Mouse (Mus musculus): Measurements from ENCODE around the gene Syngr1.
"Not testable (repeated sequence)": the region's sequence is repeated elsewhere in the genome, so short reads cannot be mapped to it uniquely, and the experiment has no call there.

The Syngr1 gene

GRCm38 (mm10) chr15:80121721-80122325 lies 30.7 kb downstream of the Syngr1 start:
- DNase-seq, result no peak

GRCm38 (mm10) chr15:80122431-80122830 lies 31.3 kb downstream of the Syngr1 start:
- not testable (repeated sequence) for DNase-seq

GRCm38 (mm10) chr15:80124651-80125050 lies 33.5 kb downstream of the Syngr1 start:
- DNase-seq, result no peak

GRCm38 (mm10) chr15:80127191-80127590 lies 36.1 kb downstream of the Syngr1 start:
- no peak for DNase-seq

GRCm38 (mm10) chr15:80129982-80130381 lies 38.8 kb downstream of the Syngr1 start:
- DNase-seq, result no peak

DNA sequence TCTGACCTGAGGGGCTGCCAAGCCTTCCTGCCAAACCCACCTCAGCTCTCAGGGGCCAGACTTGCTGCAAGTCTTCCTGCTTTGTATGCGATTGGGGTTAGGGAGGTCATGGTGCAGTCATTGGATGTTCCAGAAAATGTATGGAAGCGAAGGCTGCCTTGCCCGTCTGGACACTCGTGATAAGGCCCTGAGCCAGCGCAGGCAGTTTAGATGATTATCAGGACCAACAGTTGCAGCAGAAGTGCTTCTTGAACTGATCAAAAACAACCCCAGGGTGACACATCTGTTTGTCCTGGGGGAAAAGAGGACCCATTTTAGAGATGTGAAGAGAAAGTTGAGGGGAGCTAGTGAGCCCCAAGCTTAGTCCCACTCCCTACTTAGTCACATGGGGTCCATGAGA lies 39.6 kb downstream of the Syngr1 start:
- no peak for DNase-seq

DNA sequence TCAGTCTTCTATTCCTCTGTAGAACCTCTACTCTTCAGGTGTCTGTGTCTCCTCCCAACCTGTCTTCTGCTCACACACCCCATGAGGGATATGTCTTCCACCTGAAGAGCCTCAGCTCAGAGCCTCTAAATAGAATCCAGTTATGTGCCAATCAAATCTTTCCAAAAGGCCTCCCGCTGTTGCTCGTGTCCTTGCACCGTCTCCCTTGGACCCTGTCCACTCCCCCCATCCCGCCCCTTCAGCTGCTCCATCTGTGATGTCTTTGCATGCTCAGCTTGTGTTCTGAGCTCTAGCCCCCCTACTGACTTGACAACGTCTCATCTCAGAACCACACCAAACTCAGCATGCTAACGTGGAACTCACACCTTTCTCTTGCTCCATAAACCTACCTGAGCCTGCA lies 40.3 kb downstream of the Syngr1 start:
- no peak for DNase-seq

GRCm38 (mm10) chr15:80132452-80132851 lies 41.3 kb downstream of the Syngr1 start:
- DNase-seq, result peak; percentile 31

- peak; percentile 94 for DNase-seq
Measured at GRCm38 (mm10) chr15:80132993-80133586, 42.0 kb downstream of the Syngr1 start, which contains the start of gene Tab1. TSS of gene Tab1 (plus strand) at chr15:80133127.

DNA sequence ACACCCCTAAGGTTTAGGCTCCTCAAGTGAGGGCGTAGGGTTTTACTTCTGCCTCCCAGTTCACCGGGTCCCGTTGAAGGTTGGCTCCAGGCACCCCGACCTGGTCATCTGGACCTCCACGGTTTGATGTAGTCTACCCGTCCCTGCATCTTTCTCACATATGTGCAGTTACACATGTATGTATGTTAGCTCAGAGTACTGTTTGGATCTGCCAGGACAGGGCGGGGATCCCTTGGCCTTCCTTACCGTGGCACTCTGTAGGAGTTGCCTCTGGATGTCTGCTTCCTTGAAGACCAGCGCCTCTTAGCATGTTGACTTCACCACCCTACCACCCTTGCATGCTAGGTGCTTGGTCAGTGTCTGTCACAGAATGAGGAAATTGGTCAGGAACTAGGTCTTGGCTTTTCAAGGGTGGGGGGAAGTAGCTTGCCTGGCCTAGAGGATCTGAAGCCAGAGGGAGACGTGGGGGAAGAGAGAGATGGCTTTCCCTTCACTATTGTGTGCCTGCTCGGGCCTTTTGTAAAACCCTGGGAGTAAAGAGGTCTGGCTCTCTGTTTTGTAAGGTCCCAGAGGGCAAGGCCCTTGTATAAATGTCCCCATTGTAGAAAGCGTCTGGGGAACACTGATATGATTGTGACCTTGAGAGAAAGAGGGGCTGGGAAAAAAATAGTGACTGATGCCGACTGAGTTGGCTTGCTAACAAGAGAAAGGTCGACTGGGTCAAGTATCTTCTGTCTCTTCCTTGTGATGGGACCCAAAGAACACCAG lies 42.7 kb downstream of the Syngr1 start:
- DNase-seq, result peak; percentile 40

DNA sequence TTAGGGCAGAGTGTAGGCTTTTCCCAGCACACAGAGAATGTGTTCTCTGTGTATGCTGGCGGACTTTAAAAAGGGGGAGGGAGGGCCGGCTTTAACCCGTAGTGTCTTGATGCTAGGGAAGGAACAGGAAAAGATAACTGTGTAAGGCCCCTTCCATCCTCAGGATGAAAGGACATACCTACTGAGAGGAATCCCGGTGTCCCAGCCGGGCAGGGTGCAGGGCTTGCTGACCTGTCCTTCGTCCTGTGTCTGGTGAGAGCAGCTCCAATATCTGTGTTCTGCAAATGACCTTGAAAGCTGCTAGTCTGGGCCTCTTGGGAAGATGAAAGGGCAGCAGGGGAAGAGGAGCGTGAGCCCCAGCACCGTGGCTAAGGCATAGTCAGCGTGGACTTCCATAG lies 43.3 kb downstream of the Syngr1 start:
- no peak for DNase-seq

DNA sequence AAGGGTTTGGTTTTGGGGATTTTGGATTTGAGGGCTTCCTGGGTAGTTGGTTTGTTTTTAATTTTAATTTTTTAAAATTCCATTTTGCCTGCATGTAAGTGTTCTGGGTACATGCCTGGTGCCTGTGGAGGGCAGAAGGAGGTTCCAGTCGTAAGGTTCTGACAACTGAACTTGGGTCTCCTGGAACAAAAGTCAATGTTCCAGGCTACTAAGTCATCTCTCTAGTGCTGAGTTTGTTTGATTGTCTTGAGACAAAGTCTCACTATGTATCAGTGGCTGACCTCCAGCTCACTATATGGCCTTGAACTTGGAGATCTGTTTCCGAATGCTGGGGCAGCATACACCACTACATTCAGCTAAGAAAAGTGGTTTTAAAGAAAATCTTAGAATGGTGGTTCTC lies 44.4 kb downstream of the Syngr1 start:
- DNase-seq, result no peak

DNA sequence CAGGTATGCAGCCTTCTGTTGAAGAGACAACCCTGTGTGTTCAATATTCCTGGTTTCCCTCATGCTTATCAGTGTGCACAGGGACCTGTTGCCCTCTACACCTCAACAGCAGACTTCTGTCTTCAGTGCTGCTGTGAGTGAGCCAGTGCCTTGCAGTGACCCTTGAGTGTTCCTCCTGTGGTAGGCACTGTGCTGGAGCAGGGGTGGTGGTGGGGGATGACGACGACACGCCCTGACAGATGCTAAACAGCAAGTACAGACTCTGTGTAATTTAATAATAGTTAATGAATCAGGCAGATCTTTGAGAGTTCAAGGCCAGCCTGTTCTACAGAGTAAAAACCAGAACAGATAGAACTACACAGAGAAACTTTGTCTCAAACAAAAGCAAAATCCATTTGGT lies 45.5 kb downstream of the Syngr1 start:
- DNase-seq, result no peak

GRCm38 (mm10) chr15:80137945-80138791 lies 47.0 kb downstream of the Syngr1 start:
- no peak for DNase-seq

DNA sequence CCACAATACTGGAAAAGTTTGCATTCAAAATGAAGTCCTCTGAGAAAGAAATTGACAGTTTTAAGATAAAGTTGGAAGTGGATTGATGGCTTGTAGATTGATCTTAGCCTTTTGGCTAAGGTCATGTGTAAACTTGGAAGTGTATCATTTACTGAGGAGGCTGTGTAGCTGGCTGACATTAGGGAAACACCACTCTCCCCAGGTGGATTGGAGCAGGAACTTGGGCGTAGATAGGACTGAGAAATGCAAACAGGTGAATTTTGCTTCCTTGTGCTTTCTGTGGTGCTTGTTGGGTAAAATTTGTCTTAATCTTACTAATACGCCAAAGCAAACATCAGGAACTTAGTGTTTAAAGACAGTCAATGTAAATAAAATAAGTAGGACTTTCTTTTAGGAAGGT lies 49.2 kb downstream of the Syngr1 start:
- no peak for DNase-seq

GRCm38 (mm10) chr15:80140878-80141277 lies 49.7 kb downstream of the Syngr1 start:
- DNase-seq, result no peak

DNA sequence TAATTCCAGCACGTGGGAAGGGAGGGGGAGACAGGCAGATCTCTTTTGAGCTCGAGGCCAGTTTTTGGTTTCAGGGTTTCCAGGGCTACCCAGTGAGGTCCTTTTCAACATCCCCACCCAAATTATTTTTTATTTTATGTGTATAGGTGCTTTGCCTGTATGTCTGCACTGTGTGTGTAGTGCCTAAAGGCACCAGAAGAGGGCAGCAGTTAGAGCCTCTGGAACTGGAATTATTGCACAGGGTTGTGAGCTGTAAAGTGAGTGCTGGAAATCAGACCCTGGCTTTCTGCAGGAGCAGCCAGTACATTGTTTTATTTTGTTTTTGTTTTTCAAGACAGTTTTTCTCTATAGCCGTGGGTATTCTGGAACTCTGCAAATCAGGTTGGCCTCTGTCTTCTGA lies 51.0 kb downstream of the Syngr1 start:
- DNase-seq, result no peak

GRCm38 (mm10) chr15:80143760-80144159 lies 52.6 kb downstream of the Syngr1 start:
- DNase-seq, result no peak

DNA sequence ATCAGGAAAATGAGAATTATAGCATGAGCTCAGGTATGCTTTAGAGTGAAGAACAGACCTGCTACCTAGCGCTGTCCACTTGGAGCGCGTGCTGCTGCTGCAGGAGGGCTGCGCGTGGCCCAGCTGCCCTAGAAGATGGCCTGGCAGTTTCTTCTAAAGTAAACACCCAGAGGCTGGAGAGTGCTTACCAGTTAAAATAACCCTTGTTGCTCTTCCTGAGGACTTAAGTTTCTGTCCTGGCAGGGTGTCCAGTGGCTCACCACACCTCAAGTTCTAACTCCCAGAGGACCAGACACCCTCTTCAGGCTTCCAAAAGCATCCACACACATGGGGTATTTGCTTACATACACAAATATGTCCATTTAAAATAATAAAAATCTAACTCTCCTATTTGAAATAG lies 54.3 kb downstream of the Syngr1 start:
- no peak for DNase-seq

DNA sequence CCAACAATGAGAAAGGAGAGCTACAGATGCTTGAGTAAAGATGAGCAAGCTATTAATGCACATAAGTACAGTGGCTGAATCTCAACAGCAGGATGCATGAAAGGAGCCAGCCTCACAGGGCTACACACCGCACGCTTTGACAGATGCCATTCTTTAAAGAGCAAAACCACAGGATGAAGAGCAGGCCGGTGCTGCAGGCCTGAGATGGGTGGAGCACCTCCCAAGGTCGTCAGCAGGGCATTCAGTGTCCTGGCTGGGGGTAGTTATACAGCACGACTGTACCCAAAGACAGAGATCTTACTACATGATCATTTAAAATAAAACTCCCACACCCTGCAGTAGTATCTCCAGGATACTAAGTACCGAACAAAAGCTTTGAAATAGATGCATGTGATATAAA lies 55.0 kb downstream of the Syngr1 start:
- no peak for DNase-seq

GRCm38 (mm10) chr15:80147090-80147489 lies 56.0 kb downstream of the Syngr1 start:
- DNase-seq, result no peak

GRCm38 (mm10) chr15:80147511-80147910 lies 56.4 kb downstream of the Syngr1 start:
- no peak for DNase-seq

- DNase-seq, result no peak
Measured at GRCm38 (mm10) chr15:80148565-80148964, 57.4 kb downstream of the Syngr1 start.
